Mouse (Mus musculus) ES-Bruce4 (cell line): ENCODE data around the gene Tchhl1. TPM values are rescaled to one million over a fixed set of nuclear protein-coding genes. Genes with fewer than 3 reads are reported as not detected.
"Not testable (repeated sequence)": the region's sequence is repeated elsewhere in the genome, so short reads cannot be mapped to it uniquely, and the experiment has no call there.

Source experiments
- H3K27ac ChIP-seq: 2 replicates; pipeline ENCODE4 v1.5.1; 2012; ENCODE audit warnings: low read length, inconsistent platforms; ENCODE audit not compliant: insufficient read depth
- H3K27me3 ChIP-seq: 2 replicates; pipeline ENCODE4 v1.6.1; 2012; ENCODE audit warnings: mild to moderate bottlenecking, low read length, inconsistent platforms; ENCODE audit not compliant: control insufficient read depth, poor library complexity, insufficient read depth, severe bottlenecking
- H3K36me3 ChIP-seq: 2 replicates; pipeline ENCODE4 v1.6.1; 2012; ENCODE audit warnings: inconsistent platforms, mild to moderate bottlenecking, low read length, moderate library complexity; ENCODE audit not compliant: control insufficient read depth, poor library complexity, insufficient read depth, severe bottlenecking
- H3K4me1 ChIP-seq: one replicate; pipeline ENCODE4 v1.8.1; 2011; ENCODE audit warnings: low read length; ENCODE audit not compliant: control insufficient read depth, insufficient read depth
- H3K4me3 ChIP-seq: 2 replicates; pipeline ENCODE4 v1.5.1; 2011; ENCODE audit warnings: low read depth, mild to moderate bottlenecking, low read length
- H3K9ac ChIP-seq: 2 replicates; pipeline ENCODE4 v1.6.1; 2012; ENCODE audit warnings: low read depth, mild to moderate bottlenecking, inconsistent platforms; ENCODE audit not compliant: poor library complexity, severe bottlenecking
- H3K9me3 ChIP-seq: replicated peaks from 2 replicates; pipeline ENCODE4 v1.6.1; 2012; ENCODE audit warnings: mild to moderate bottlenecking, low read length, inconsistent platforms; ENCODE audit not compliant: control insufficient read depth, poor library complexity, insufficient read depth, severe bottlenecking
- CTCF ChIP-seq: IDR thresholded peaks from one replicate; pipeline ENCODE4 v1.8.1; 2011; ENCODE audit warnings: low read depth, low read length
- EP300 ChIP-seq: IDR thresholded peaks from 2 replicates; pipeline ENCODE4 v1.6.1; 2011; ENCODE audit warnings: low read depth, low read length; ENCODE audit not compliant: insufficient read depth
- POLR2A ChIP-seq: IDR thresholded peaks from one replicate; pipeline ENCODE4 v1.8.1; 2011; ENCODE audit warnings: low read length; ENCODE audit not compliant: insufficient read depth
- polyA plus RNA-seq: library from polyadenylated mRNA; stranded (reverse); fragments of >200 nt; gene quantifications from 2 replicates; pipeline ENCODE4 v1.2.4, GENCODE M21; 2011; ENCODE audit warnings: low read depth; ENCODE audit not compliant: missing spikeins, insufficient read depth, insufficient read length

Tchhl1 gene
- polyA plus RNA-seq, 1 experiment = not detected

- TF ChIP-seq CTCF = no peak
- TF ChIP-seq EP300 = no peak
- TF ChIP-seq POLR2A = no peak
- no peaks in the 10 kb centered on the region for H3K9me3 ChIP-seq
- H3K9ac ChIP-seq = peak overlapping the region; percentile 16; the same call in 1 of the 2 replicates
- no peaks in the 10 kb centered on the region for H3K4me1 ChIP-seq
- H3K27ac ChIP-seq = no peak overlapping the region
- H3K27me3 ChIP-seq = peaks cover 7% of the 10 kb centered on the region; the same call in 1 of the 2 replicates
- H3K36me3 ChIP-seq = no peaks in the 10 kb centered on the region
- peak overlapping the region; percentile 73 for H3K4me3 ChIP-seq
Measured at GRCm38 (mm10) chr3:93445165-93445705, 23.3 kb upstream of the Tchhl1 start.

GRCm38 (mm10) chr3:93446128-93446755 lies 22.3 kb upstream of the Tchhl1 start:
- peak overlapping the region; percentile 52 for H3K9ac ChIP-seq
- peak overlapping the region; percentile 73 for H3K4me3 ChIP-seq
- no peaks in the 10 kb centered on the region for H3K36me3 ChIP-seq
- H3K27me3 ChIP-seq = peaks cover 5% of the 10 kb centered on the region; the same call in 1 of the 2 replicates
- TF ChIP-seq CTCF (peak; percentile 23), POLR2A (no peak)
- H3K27ac ChIP-seq = no peak overlapping the region
- H3K9me3 ChIP-seq = no peaks in the 10 kb centered on the region
- no peaks in the 10 kb centered on the region for H3K4me1 ChIP-seq

GRCm38 (mm10) chr3:93446756-93447137 lies 21.8 kb upstream of the Tchhl1 start:
- not testable (repeated sequence) for H3K4me1 ChIP-seq, H3K9me3 ChIP-seq, H3K27me3 ChIP-seq, H3K36me3 ChIP-seq, H3K27ac ChIP-seq
- Histone ChIP-seq H3K9ac (peak overlapping the region; percentile 52), H3K4me3 (peak overlapping the region; percentile 73)

- peak overlapping the region; percentile 52 for H3K9ac ChIP-seq
- H3K4me3 ChIP-seq = peak overlapping the region; percentile 73
- H3K36me3 ChIP-seq = no peaks in the 10 kb centered on the region
- peaks cover 5% of the 10 kb centered on the region; the same call in 1 of the 2 replicates for H3K27me3 ChIP-seq
- no peak overlapping the region for H3K27ac ChIP-seq
- H3K4me1 ChIP-seq = no peaks in the 10 kb centered on the region
- H3K9me3 ChIP-seq = no peaks in the 10 kb centered on the region
- TF ChIP-seq CTCF (peak; percentile 55), POLR2A (no peak), EP300 (peak; percentile 15; the same call in 1 of the 2 replicates)
Measured at GRCm38 (mm10) chr3:93447138-93447841, 21.3 kb upstream of the Tchhl1 start.

GRCm38 (mm10) chr3:93466556-93466955 lies 2.0 kb upstream of the Tchhl1 start:
- no peaks in the 10 kb centered on the region for H3K4me1 ChIP-seq
- peaks cover 3% of the 10 kb centered on the region for H3K9me3 ChIP-seq
- H3K27me3 ChIP-seq = no peaks in the 10 kb centered on the region
- H3K27ac ChIP-seq = no peak overlapping the region
- H3K36me3 ChIP-seq = no peaks in the 10 kb centered on the region
- TF ChIP-seq POLR2A (no peak), EP300 (no peak), CTCF (no peak)
- no peak overlapping the region for H3K4me3 ChIP-seq
- no peak overlapping the region for H3K9ac ChIP-seq

GRCm38 (mm10) chr3:93467130-93467529 lies 1.4 kb upstream of the Tchhl1 start:
- no peak overlapping the region for H3K9ac ChIP-seq
- no peak overlapping the region for H3K4me3 ChIP-seq
- TF ChIP-seq EP300 = no peak
- TF ChIP-seq CTCF = no peak
- H3K9me3 ChIP-seq = peaks cover 3% of the 10 kb centered on the region
- no peaks in the 10 kb centered on the region for H3K36me3 ChIP-seq
- H3K27me3 ChIP-seq = no peaks in the 10 kb centered on the region
- H3K27ac ChIP-seq = no peak overlapping the region
- H3K4me1 ChIP-seq = no peaks in the 10 kb centered on the region
